8 mouse cellular contexts compared by ENCODE assay signal in genomic region chr2:155629231-155629661, GRCm38 (mm10). TPM values are rescaled to one million over a fixed set of nuclear protein-coding genes. Genes with fewer than 3 reads are reported as not detected.
DNase-seq lines count a peak whose midpoint lies in the region; ATAC-seq and TF ChIP-seq lines count a peak whose summit lies in the region.

No protein-coding gene starts in this region.

- no peaks in the 10 kb centered on the region for H3K9me3 ChIP-seq in embryonic facial prominence, embryonic 14.5 days (ENCODE audit: control insufficient read depth, low read length)
- no peaks in the 10 kb centered on the region for H3K9me3 ChIP-seq in intestine, embryonic 14.5 days (ENCODE audit: control insufficient read depth, low read length)
- H3K9me3 ChIP-seq in liver, embryonic 15.5 days (replicated peaks), result no peaks in the 10 kb centered on the region

- peak overlapping the region; percentile 48 for H3K4me3 ChIP-seq in bone marrow macrophage, adult 2 months (ENCODE audit: insufficient read depth, low read length)
- H3K4me3 ChIP-seq in embryonic facial prominence, embryonic 14.5 days (ENCODE audit: low read depth, low read length), result peak overlapping the region; percentile 37
- peak overlapping the region; percentile 29 for H3K4me3 ChIP-seq in intestine, embryonic 14.5 days (ENCODE audit: low read depth, low read length)
- peak overlapping the region; percentile 35 for H3K4me3 ChIP-seq in liver, embryonic 15.5 days (replicated peaks)

- H3K4me1 ChIP-seq in bone marrow macrophage, adult 2 months (ENCODE audit: control insufficient read depth, insufficient read depth, low read length), result peaks cover 2% of the 10 kb centered on the region; the same call in 1 of the 2 replicates
- H3K4me1 ChIP-seq in embryonic facial prominence, embryonic 14.5 days (ENCODE audit: control insufficient read depth, insufficient read depth, low read length), result 0 out of 2 replicates have a peak, but pooled peaks cover 8% of the 10 kb centered on the region
- peaks cover 5% of the 10 kb centered on the region for H3K4me1 ChIP-seq in intestine, embryonic 14.5 days (replicated peaks; ENCODE audit: control insufficient read depth, insufficient read depth, low read length)
- peaks cover 18% of the 10 kb centered on the region for H3K4me1 ChIP-seq in liver, embryonic 15.5 days (replicated peaks)

- peaks cover 31% of the 10 kb centered on the region for H3K36me3 ChIP-seq in embryonic facial prominence, embryonic 14.5 days (ENCODE audit: control insufficient read depth, insufficient read depth, low read length)
- H3K36me3 ChIP-seq in intestine, embryonic 14.5 days (ENCODE audit: control insufficient read depth, insufficient read depth, low read length), result peaks cover 19% of the 10 kb centered on the region
- peaks cover 17% of the 10 kb centered on the region for H3K36me3 ChIP-seq in liver, embryonic 15.5 days (replicated peaks)

- peak overlapping the region; percentile 59 for H3K9ac ChIP-seq in embryonic facial prominence, embryonic 14.5 days (ENCODE audit: low read depth, low read length)
- peak overlapping the region; percentile 41 for H3K9ac ChIP-seq in intestine, embryonic 14.5 days (ENCODE audit: low read length)
- H3K9ac ChIP-seq in liver, embryonic 15.5 days, result no peak overlapping the region

- DNase-seq in kidney, adult 18-20 months, result peak; percentile 25
- no peak for DNase-seq in kidney, adult 11 months
- peak; percentile 66 for DNase-seq in embryonic facial prominence, embryonic 14.5 days (ENCODE audit: low spot score)
- peak; percentile 79 for DNase-seq in intestine, embryonic 14.5 days (ENCODE audit: low spot score)
- DNase-seq in retina, embryonic 14.5 days (ENCODE audit: low spot score), result peak; percentile 74
- no peak for DNase-seq in spleen, adult 18-20 months

- peak overlapping the region; percentile 81 for H3K4me2 ChIP-seq in embryonic facial prominence, embryonic 14.5 days (ENCODE audit: low read depth, low read length)
- peak overlapping the region; percentile 66 for H3K4me2 ChIP-seq in intestine, embryonic 14.5 days (ENCODE audit: low read length)
- H3K4me2 ChIP-seq in liver, embryonic 15.5 days, result peak overlapping the region; percentile 66

- TF ChIP-seq CTCF in bone marrow macrophage, adult 2 months (IDR thresholded peaks at IDR 0.05; ENCODE audit: low read depth, low read length), result no peak

- no peak for TF ChIP-seq POLR2A in bone marrow macrophage, adult 2 months (IDR thresholded peaks at IDR 0.05; ENCODE audit: borderline replicate concordance, low read depth, low read length)

- ATAC-seq in embryonic facial prominence, embryonic 14.5 days (ENCODE audit: low read depth), result peak; percentile 50
- ATAC-seq in intestine, embryonic 14.5 days (replicated peaks; ENCODE audit: low FRiP score, low TSS enrichment, low read depth), result peak; percentile 57
- ATAC-seq in liver, embryonic 15.5 days (ENCODE audit: insufficient read depth), result no peak

- no peak overlapping the region for H3K27ac ChIP-seq in bone marrow macrophage, adult 2 months (ENCODE audit: insufficient read depth, low read depth, low read length)
- no peak overlapping the region for H3K27ac ChIP-seq in embryonic facial prominence, embryonic 14.5 days (replicated peaks; ENCODE audit: low read depth, low read length)
- no peak overlapping the region for H3K27ac ChIP-seq in intestine, embryonic 14.5 days (ENCODE audit: low read depth)
- no peak overlapping the region for H3K27ac ChIP-seq in liver, embryonic 15.5 days (replicated peaks)

- WGBS in embryonic facial prominence, embryonic 14.5 days, result 2% methylated on average over 14 of the region's 35 CpGs
- 5% methylated on average over 33 of the region's 35 CpGs for WGBS in intestine, embryonic 14.5 days
- 2% methylated on average over 35 of the region's 35 CpGs for WGBS in liver, embryonic 15.5 days (ENCODE audit: insufficient replicate concordance)

- H3K27me3 ChIP-seq in embryonic facial prominence, embryonic 14.5 days (replicated peaks; ENCODE audit: control insufficient read depth, insufficient read depth, low read length), result peaks cover 64% of the 10 kb centered on the region
- peaks cover 48% of the 10 kb centered on the region for H3K27me3 ChIP-seq in intestine, embryonic 14.5 days (replicated peaks; ENCODE audit: control insufficient read depth, insufficient read depth, low read length)
- peaks cover 79% of the 10 kb centered on the region for H3K27me3 ChIP-seq in liver, embryonic 15.5 days

RNA-seq across cellular contexts. Expression of gene Myh7b, which starts 18.2 kb away (rescaled TPM):
- polyA plus RNA-seq in bone marrow macrophage, adult 2 months (2012; ENCODE audit: insufficient read depth, insufficient read length, missing spikeins), result not detected in 2 replicates
- 4.6 and 5.3 TPM in 2 replicates for polyA plus RNA-seq in embryonic facial prominence, embryonic 14.5 days (2014; fragmentation: Nextera tagmentation; extraction: Ambion mirVana)
- 0.20 and 0.62 TPM in 2 replicates for polyA plus RNA-seq in intestine, embryonic 14.5 days (2014; fragmentation: Nextera tagmentation; extraction: Ambion mirVana)
- 1.6 and 1.7 TPM in 2 replicates for polyA plus RNA-seq in liver, embryonic 15.5 days (2015; fragmentation: Nextera tagmentation; extraction: Ambion mirVana)

RNA-seq across cellular contexts. Expression of gene Gss, which starts 36.6 kb away (rescaled TPM):
- polyA plus RNA-seq in bone marrow macrophage, adult 2 months (2012; ENCODE audit: insufficient read depth, insufficient read length, missing spikeins), result 10.5 and 12.9 TPM in 2 replicates
- polyA plus RNA-seq in embryonic facial prominence, embryonic 14.5 days (2014; fragmentation: Nextera tagmentation; extraction: Ambion mirVana), result 27.1 and 27.6 TPM in 2 replicates
- polyA plus RNA-seq in intestine, embryonic 14.5 days (2014; fragmentation: Nextera tagmentation; extraction: Ambion mirVana), result 46.1 and 49.6 TPM in 2 replicates
- polyA plus RNA-seq in liver, embryonic 15.5 days (2015; fragmentation: Nextera tagmentation; extraction: Ambion mirVana), result 73.4 and 88.1 TPM in 2 replicates

Comparison
In these comparisons a context has a peak if more than half of its experiments do, and no peak if none do; other contexts are left out.
1. DNase-seq: peak in kidney, adult 18-20 months (single experiment), embryonic facial prominence, embryonic 14.5 days (single experiment), intestine, embryonic 14.5 days (single experiment) and retina, embryonic 14.5 days (single experiment); none in kidney, adult 11 months (single experiment) and spleen, adult 18-20 months (0 of 2).
2. Peak in every context shown above with its lines, with median percentiles within 50 percentile points of each other: H3K4me3 ChIP-seq and H3K4me2 ChIP-seq.